Mouse (Mus musculus) lung, adult 2 months (tissue): ENCODE results near the gene Lfng.

Experiments
- CTCF ChIP-seq: fragments of 200-500 bp; IDR thresholded peaks from 2 replicates; pipeline ENCODE4 v1.5.1; 2011; ENCODE audit warnings: mild to moderate bottlenecking, low read length, control low read depth; ENCODE audit not compliant: insufficient read depth
- POLR2A ChIP-seq: fragments of 200-500 bp; IDR thresholded peaks from 2 replicates; pipeline ENCODE4 v1.6.1; 2011; ENCODE audit warnings: low read depth, mild to moderate bottlenecking, control low read depth, low read length, borderline replicate concordance; ENCODE audit errors: extremely low read depth

DNA sequence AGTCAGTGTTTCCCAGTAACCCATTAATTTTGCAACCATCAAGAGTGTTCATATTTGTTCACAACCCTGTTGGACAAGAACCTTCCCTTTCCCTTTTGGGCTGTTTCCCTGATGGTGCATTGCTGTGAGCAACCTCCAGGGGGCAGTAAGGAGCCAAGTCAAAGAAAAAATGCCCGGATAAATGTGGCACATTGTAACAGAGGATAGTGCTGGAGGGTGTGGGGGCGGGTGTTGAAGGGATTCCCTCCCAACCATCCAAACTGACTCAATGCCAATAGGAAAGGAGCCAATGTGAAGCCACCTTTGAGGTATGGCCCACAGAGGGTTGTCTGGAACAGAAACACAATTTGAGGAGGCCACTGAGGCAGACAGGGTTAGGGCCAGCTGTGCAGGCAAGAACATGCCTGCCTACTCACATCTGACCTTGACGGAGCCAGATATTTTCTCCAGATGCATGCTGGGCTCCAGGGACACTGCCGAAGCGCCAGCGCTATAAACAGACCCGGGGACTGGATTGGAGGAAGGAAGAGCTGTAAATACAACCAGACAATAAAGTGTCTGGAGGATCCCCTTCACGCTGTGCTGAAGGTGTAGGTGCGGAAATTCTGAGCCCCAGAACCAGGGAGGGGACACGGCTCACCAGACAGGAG is 38.7 kb upstream of the Lfng start:
- TF ChIP-seq CTCF (peak; percentile 80), POLR2A (no peak)
